Mouse (Mus musculus): ENCODE data around the gene Gm14226. TPM values are rescaled to one million over a fixed set of nuclear protein-coding genes. Genes with fewer than 3 reads are reported as not detected.
A peak's percentile ranks its signal among the peaks of the same experiment; 100 is the strongest.

The Gm14226 gene
- polyA plus RNA-seq, 1 experiment from 2014 or later: 1.1 TPM

GRCm38 (mm10) chr2:155039956-155040355, 21.9 kb downstream of the Gm14226 start:
- 50% methylated on average over 4 of the region's 4 CpGs for WGBS
- no peak for ATAC-seq (ENCODE audit: insufficient number of reproducible peaks, insufficient read depth, low FRiP score, low read depth)

GRCm38 (mm10) chr2:155044542-155044941, 26.5 kb downstream of the Gm14226 start:
- no peaks in the 10 kb centered on the region for H3K36me3 ChIP-seq (ENCODE audit: control insufficient read depth, insufficient read depth, low read length)
- H3K4me2 ChIP-seq (replicated peaks; ENCODE audit: low read depth, low read length): no peak overlapping the region
- H3K27me3 ChIP-seq (ENCODE audit: control insufficient read depth, insufficient read depth, low read length): no peaks in the 10 kb centered on the region
- 63% methylated on average over 3 of the region's 3 CpGs for WGBS
- H3K4me1 ChIP-seq (ENCODE audit: control insufficient read depth, insufficient read depth, low read length): no peaks in the 10 kb centered on the region
- no peaks in the 10 kb centered on the region for H3K9me3 ChIP-seq (ENCODE audit: control insufficient read depth, low read depth, low read length)
- no peak for ATAC-seq (ENCODE audit: insufficient number of reproducible peaks, insufficient read depth, low FRiP score, low read depth)
- no peak overlapping the region for H3K9ac ChIP-seq (replicated peaks; ENCODE audit: low read depth, low read length)
- H3K27ac ChIP-seq (ENCODE audit: low read length): no peak overlapping the region
- H3K4me3 ChIP-seq (ENCODE audit: low read depth, low read length): no peak overlapping the region

More at GRCm38 (mm10) chr2:155039956-155040355, 21.9 kb downstream of the Gm14226 start:
- Histone ChIP-seq H3K9ac (replicated peaks; ENCODE audit: low read depth, low read length) (no peak overlapping the region), H3K4me3 (ENCODE audit: low read depth, low read length) (no peak overlapping the region), H3K27ac (ENCODE audit: low read length) (no peak overlapping the region), H3K4me1 (ENCODE audit: control insufficient read depth, insufficient read depth, low read length) (no peaks in the 10 kb centered on the region), H3K9me3 (ENCODE audit: control insufficient read depth, low read depth, low read length) (no peaks in the 10 kb centered on the region), H3K36me3 (ENCODE audit: control insufficient read depth, insufficient read depth, low read length) (no peaks in the 10 kb centered on the region), H3K4me2 (replicated peaks; ENCODE audit: low read depth, low read length) (no peak overlapping the region), H3K27me3 (ENCODE audit: control insufficient read depth, insufficient read depth, low read length) (no peaks in the 10 kb centered on the region)

DNA sequence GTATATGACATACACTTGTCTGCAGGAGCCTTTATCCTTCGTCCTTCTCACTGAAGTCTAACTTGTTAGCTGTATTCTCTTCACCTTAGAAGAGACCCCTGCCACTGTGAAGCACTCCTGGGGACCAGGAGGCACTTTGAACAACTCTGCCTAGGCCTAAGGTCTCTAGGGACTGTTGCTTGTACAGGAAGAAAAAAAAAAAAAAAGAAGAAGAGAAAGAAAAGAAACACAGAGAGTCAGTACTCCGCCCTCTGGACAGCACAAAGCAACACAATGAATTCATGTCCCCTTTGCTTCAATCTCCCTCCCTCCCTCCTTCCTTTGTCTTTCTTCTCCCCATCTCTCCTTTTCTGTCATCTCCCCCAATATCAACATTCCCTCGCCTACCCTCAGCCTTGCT, 27.0 kb downstream of the Gm14226 start:
- no peak for ATAC-seq (ENCODE audit: insufficient number of reproducible peaks, insufficient read depth, low FRiP score, low read depth)
- Histone ChIP-seq H3K4me1 (ENCODE audit: control insufficient read depth, insufficient read depth, low read length) (no peaks in the 10 kb centered on the region), H3K36me3 (ENCODE audit: control insufficient read depth, insufficient read depth, low read length) (no peaks in the 10 kb centered on the region), H3K27me3 (ENCODE audit: control insufficient read depth, insufficient read depth, low read length) (no peaks in the 10 kb centered on the region), H3K27ac (ENCODE audit: low read length) (no peak overlapping the region), H3K9me3 (ENCODE audit: control insufficient read depth, low read depth, low read length) (no peaks in the 10 kb centered on the region), H3K9ac (replicated peaks; ENCODE audit: low read depth, low read length) (no peak overlapping the region), H3K4me2 (replicated peaks; ENCODE audit: low read depth, low read length) (no peak overlapping the region), H3K4me3 (ENCODE audit: low read depth, low read length) (no peak overlapping the region)
- 71% methylated on average over 3 of the region's 3 CpGs for WGBS

GRCm38 (mm10) chr2:155046803-155047202, 28.7 kb downstream of the Gm14226 start:
- 87% methylated on average over 2 of the region's 2 CpGs for WGBS

GRCm38 (mm10) chr2:155047452-155048178, 29.5 kb downstream of the Gm14226 start:
- ATAC-seq (ENCODE audit: insufficient number of reproducible peaks, insufficient read depth, low FRiP score, low read depth): no peak
- Histone ChIP-seq H3K9ac (replicated peaks; ENCODE audit: low read depth, low read length) (no peak overlapping the region), H3K9me3 (ENCODE audit: control insufficient read depth, low read depth, low read length) (no peaks in the 10 kb centered on the region), H3K27me3 (ENCODE audit: control insufficient read depth, insufficient read depth, low read length) (no peaks in the 10 kb centered on the region), H3K4me2 (replicated peaks; ENCODE audit: low read depth, low read length) (0 out of 2 replicates have a peak overlapping the region, but pooled peaks have one; percentile 7), H3K27ac (ENCODE audit: low read length) (0 out of 2 replicates have a peak overlapping the region, but pooled peaks have one; percentile 33), H3K4me1 (ENCODE audit: control insufficient read depth, insufficient read depth, low read length) (0 out of 2 replicates have a peak, but pooled peaks cover 5% of the 10 kb centered on the region), H3K4me3 (ENCODE audit: low read depth, low read length) (no peak overlapping the region), H3K36me3 (ENCODE audit: control insufficient read depth, insufficient read depth, low read length) (no peaks in the 10 kb centered on the region)
- WGBS: 49% methylated on average over 7 of the region's 7 CpGs

More at GRCm38 (mm10) chr2:155046803-155047202, 28.7 kb downstream of the Gm14226 start:
- no peak overlapping the region for H3K4me2 ChIP-seq (replicated peaks; ENCODE audit: low read depth, low read length)
- no peak for ATAC-seq (ENCODE audit: insufficient number of reproducible peaks, insufficient read depth, low FRiP score, low read depth)
- H3K9ac ChIP-seq (replicated peaks; ENCODE audit: low read depth, low read length): no peak overlapping the region
- H3K36me3 ChIP-seq (ENCODE audit: control insufficient read depth, insufficient read depth, low read length): no peaks in the 10 kb centered on the region
- H3K27me3 ChIP-seq (ENCODE audit: control insufficient read depth, insufficient read depth, low read length): no peaks in the 10 kb centered on the region
- H3K4me1 ChIP-seq (ENCODE audit: control insufficient read depth, insufficient read depth, low read length): 0 out of 2 replicates have a peak, but pooled peaks cover 4% of the 10 kb centered on the region
- H3K4me3 ChIP-seq (ENCODE audit: low read depth, low read length): no peak overlapping the region
- no peak overlapping the region for H3K27ac ChIP-seq (ENCODE audit: low read length)
- no peaks in the 10 kb centered on the region for H3K9me3 ChIP-seq (ENCODE audit: control insufficient read depth, low read depth, low read length)

DNA sequence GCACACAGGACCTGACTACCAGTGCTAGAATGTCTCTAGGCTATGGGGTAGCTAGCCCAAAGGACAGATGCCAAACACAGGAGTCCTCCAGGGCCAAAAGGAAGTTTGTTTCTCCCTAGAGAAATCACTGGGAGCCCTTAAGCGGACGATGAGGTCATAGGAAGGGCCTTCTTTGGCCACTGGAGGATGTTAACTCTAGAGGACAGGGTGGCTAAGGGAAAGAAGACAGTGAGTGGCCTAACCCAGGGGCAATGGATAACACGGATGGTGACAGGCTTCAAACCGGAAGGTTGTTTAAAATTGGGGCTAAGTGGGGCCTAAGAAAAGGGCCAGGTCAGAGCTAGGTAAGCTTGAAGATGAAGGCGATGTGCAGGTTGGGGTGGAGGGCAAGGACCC, 32.0 kb downstream of the Gm14226 start:
- ATAC-seq (ENCODE audit: insufficient number of reproducible peaks, insufficient read depth, low FRiP score, low read depth): no peak
- Histone ChIP-seq H3K9me3 (ENCODE audit: control insufficient read depth, low read depth, low read length) (no peaks in the 10 kb centered on the region), H3K4me2 (replicated peaks; ENCODE audit: low read depth, low read length) (peak overlapping the region; percentile 89), H3K9ac (replicated peaks; ENCODE audit: low read depth, low read length) (peak overlapping the region; percentile 47), H3K4me3 (ENCODE audit: low read depth, low read length) (peak overlapping the region; percentile 48), H3K4me1 (ENCODE audit: control insufficient read depth, insufficient read depth, low read length) (0 out of 2 replicates have a peak, but pooled peaks cover 5% of the 10 kb centered on the region), H3K27ac (ENCODE audit: low read length) (peak overlapping the region; percentile 49; the same call in 1 of the 2 replicates), H3K36me3 (ENCODE audit: control insufficient read depth, insufficient read depth, low read length) (no peaks in the 10 kb centered on the region), H3K27me3 (ENCODE audit: control insufficient read depth, insufficient read depth, low read length) (no peaks in the 10 kb centered on the region)
- 22% methylated on average over 5 of the region's 5 CpGs for WGBS

GRCm38 (mm10) chr2:155050504-155051236, 32.6 kb downstream of the Gm14226 start:
- peak overlapping the region; percentile 89 for H3K4me2 ChIP-seq (replicated peaks; ENCODE audit: low read depth, low read length)
- WGBS: 1% methylated on average over 45 of the region's 45 CpGs
- no peaks in the 10 kb centered on the region for H3K36me3 ChIP-seq (ENCODE audit: control insufficient read depth, insufficient read depth, low read length)
- peak; percentile 92 for ATAC-seq (ENCODE audit: insufficient number of reproducible peaks, insufficient read depth, low FRiP score, low read depth)
- H3K27me3 ChIP-seq (ENCODE audit: control insufficient read depth, insufficient read depth, low read length): no peaks in the 10 kb centered on the region
- 0 out of 2 replicates have a peak, but pooled peaks cover 5% of the 10 kb centered on the region for H3K4me1 ChIP-seq (ENCODE audit: control insufficient read depth, insufficient read depth, low read length)
- H3K4me3 ChIP-seq (ENCODE audit: low read depth, low read length): peak overlapping the region; percentile 48
- H3K9me3 ChIP-seq (ENCODE audit: control insufficient read depth, low read depth, low read length): no peaks in the 10 kb centered on the region
- peak overlapping the region; percentile 89 for H3K27ac ChIP-seq (ENCODE audit: low read length)
- peak overlapping the region; percentile 47 for H3K9ac ChIP-seq (replicated peaks; ENCODE audit: low read depth, low read length)

DNA sequence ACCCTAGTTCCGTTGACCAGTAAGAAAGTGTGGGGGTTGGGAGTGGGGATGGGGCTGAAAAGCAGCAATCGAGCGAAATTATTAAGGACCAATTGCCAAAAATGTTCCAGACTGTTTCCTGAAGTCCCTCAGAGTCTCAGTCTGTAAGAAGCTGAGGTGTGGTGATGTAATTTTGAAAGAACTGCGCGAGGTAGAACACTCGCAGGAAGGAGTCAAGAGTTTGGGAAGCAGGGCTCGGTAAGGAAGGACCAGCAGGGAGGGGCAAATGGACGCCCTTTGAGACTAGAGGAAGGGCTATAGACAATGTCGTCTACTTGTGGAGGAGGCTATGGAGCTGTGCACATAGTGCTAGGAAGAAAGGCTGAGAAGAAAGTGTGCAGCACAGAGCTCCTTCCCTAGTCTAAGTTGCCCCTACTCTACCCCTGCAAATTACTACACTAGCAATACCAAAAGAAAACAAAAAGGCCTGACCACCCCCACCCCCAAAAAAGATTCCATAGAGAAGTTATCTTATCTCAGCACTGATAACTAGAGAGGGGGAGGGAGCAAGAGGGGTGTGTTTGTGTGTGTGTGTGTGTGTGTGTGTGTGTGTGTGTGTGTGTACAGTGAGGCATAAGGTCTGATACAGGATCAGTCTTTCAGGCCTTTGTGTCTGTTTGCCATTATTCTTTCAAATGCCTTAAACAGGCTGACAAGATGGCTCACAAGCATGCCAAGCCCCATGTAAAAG, 33.7 kb downstream of the Gm14226 start:
- Histone ChIP-seq H3K9ac (replicated peaks; ENCODE audit: low read depth, low read length) (0 out of 2 replicates have a peak overlapping the region, but pooled peaks have one; percentile 30), H3K27me3 (ENCODE audit: control insufficient read depth, insufficient read depth, low read length) (no peaks in the 10 kb centered on the region), H3K4me2 (replicated peaks; ENCODE audit: low read depth, low read length) (peak overlapping the region; percentile 87), H3K27ac (ENCODE audit: low read length) (peak overlapping the region; percentile 89; the same call in 1 of the 2 replicates), H3K4me1 (ENCODE audit: control insufficient read depth, insufficient read depth, low read length) (0 out of 2 replicates have a peak, but pooled peaks cover 5% of the 10 kb centered on the region), H3K4me3 (ENCODE audit: low read depth, low read length) (peak overlapping the region; percentile 48), H3K36me3 (ENCODE audit: control insufficient read depth, insufficient read depth, low read length) (no peaks in the 10 kb centered on the region), H3K9me3 (ENCODE audit: control insufficient read depth, low read depth, low read length) (no peaks in the 10 kb centered on the region)
- ATAC-seq (ENCODE audit: insufficient number of reproducible peaks, insufficient read depth, low FRiP score, low read depth): no peak; the same call in 1 of the 2 replicates
- WGBS: 17% methylated on average over 9 of the region's 9 CpGs

Data from stomach, embryonic 14.5 days (tissue).